Mouse (Mus musculus): ENCODE data around the gene Ippk. TPM values are rescaled to one million over a fixed set of nuclear protein-coding genes. Genes with fewer than 3 reads are reported as not detected.

Gene Ippk
- polyA plus RNA-seq, 1 experiment from 2014 or later: 13.7 TPM

DNA sequence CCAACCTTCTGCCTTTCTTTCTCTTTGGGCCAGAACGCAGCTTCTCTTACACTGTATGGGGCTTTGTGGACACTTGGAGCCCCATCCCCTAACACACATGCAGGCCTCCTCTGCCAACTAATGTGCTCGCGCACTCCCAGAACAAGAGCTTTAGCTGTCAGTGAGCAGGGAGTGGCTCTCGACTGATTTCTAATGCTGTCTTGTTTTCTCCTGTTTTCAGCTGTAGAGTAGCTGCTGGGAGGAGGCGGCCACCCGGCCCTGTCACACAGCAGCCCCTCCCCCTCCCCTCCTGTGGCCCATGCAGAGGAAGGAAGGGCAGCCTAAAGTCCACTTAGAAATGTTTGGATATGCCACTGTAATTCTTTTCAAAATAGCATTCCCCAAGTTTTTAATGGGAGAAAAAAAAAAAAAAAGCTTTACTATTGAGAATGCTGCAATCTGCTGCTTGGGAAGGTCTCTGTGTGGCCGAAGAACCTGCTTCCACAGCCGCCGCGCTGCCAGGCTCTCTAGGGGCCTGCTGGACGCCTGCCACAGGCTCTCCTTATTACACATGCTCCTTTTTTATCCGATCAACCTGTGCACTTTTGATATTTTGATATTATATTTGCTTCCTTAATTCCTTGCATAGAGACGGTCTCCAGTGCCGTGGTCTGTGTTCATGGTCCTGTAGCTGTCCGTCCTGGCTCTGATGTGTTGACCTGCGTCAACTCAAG, 36.1 kb upstream of the Ippk start:
- Histone ChIP-seq H3K9ac (no peak overlapping the region), H3K4me1 (replicated peaks; ENCODE audit: control insufficient read depth, insufficient read depth, low read length) (no peaks in the 10 kb centered on the region), H3K27ac (no peak overlapping the region), H3K4me2 (replicated peaks) (no peak overlapping the region), H3K36me3 (replicated peaks; ENCODE audit: control insufficient read depth, insufficient read depth) (peaks cover 75% of the 10 kb centered on the region), H3K9me3 (ENCODE audit: control insufficient read depth, low read length) (no peaks in the 10 kb centered on the region), H3K4me3 (replicated peaks; ENCODE audit: low read length) (no peak overlapping the region), H3K27me3 (ENCODE audit: control insufficient read depth, insufficient read depth, low read length) (no peaks in the 10 kb centered on the region)
- WGBS: 77% methylated on average over 16 of the region's 16 CpGs
- ATAC-seq (ENCODE audit: low FRiP score) (no peak), DNase-seq (ENCODE audit: low spot score) (no peak)

- DNase-seq (ENCODE audit: low spot score) (no peak), ATAC-seq (ENCODE audit: low FRiP score) (no peak)
- no peaks in the 10 kb centered on the region for H3K4me1 ChIP-seq (replicated peaks; ENCODE audit: control insufficient read depth, insufficient read depth, low read length)
- H3K4me2 ChIP-seq (replicated peaks): no peak overlapping the region
- H3K36me3 ChIP-seq (replicated peaks; ENCODE audit: control insufficient read depth, insufficient read depth): peaks cover 21% of the 10 kb centered on the region
- no peaks in the 10 kb centered on the region for H3K9me3 ChIP-seq (ENCODE audit: control insufficient read depth, low read length)
- H3K4me3 ChIP-seq (replicated peaks; ENCODE audit: low read length): no peak overlapping the region
- H3K27ac ChIP-seq: no peak overlapping the region
- no peak overlapping the region for H3K9ac ChIP-seq
- WGBS: 96% methylated on average over 2 of the region's 2 CpGs
- no peaks in the 10 kb centered on the region for H3K27me3 ChIP-seq (ENCODE audit: control insufficient read depth, insufficient read depth, low read length)
These were observed 29.7 kb upstream of the Ippk start for GRCm38 (mm10) chr13:49391374-49391773.

- H3K9me3 ChIP-seq (ENCODE audit: control insufficient read depth, low read length): no peaks in the 10 kb centered on the region
- H3K27ac ChIP-seq: no peak overlapping the region
- H3K36me3 ChIP-seq (replicated peaks; ENCODE audit: control insufficient read depth, insufficient read depth): peaks cover 9% of the 10 kb centered on the region; the same call in 1 of the 2 replicates
- H3K4me2 ChIP-seq (replicated peaks): no peak overlapping the region
- no peak overlapping the region for H3K4me3 ChIP-seq (replicated peaks; ENCODE audit: low read length)
- ATAC-seq (ENCODE audit: low FRiP score): no peak
- no peaks in the 10 kb centered on the region for H3K4me1 ChIP-seq (replicated peaks; ENCODE audit: control insufficient read depth, insufficient read depth, low read length)
- WGBS: 68% methylated on average over 1 of the region's 1 CpGs
- no peak overlapping the region for H3K9ac ChIP-seq
- no peak for DNase-seq (ENCODE audit: low spot score)
- H3K27me3 ChIP-seq (ENCODE audit: control insufficient read depth, insufficient read depth, low read length): no peaks in the 10 kb centered on the region
These were observed 27.5 kb upstream of the Ippk start for GRCm38 (mm10) chr13:49393579-49393978.

DNA sequence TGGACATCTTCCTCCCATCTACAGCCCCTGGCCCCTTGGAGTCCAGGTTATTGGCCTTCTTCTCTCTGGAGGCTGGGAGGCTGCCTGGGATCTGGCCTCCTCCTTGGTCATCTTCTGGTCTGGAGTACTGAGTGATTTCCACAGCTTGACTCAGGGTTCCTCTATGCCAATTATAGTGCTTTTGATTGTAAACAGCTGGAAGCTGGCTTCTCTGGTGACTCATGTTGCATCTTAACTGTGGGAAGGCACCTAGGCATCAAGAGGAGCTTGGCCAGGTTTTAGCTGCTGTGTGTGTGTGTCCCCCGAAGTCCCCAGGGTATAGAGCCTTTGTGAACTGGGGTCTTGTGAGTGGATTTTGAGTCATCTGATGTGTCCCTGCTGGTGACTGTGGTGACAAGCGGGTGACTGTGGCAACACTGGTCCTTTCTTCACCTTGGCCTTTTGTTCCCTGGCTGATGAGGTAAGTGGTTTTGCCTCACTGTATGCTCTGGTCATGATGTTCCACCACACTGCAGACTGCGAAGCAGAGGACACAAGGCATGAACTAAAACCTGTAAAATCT, 26.1 kb upstream of the Ippk start:
- no peak for DNase-seq (ENCODE audit: low spot score)
- ATAC-seq (ENCODE audit: low FRiP score): no peak
- no peak overlapping the region for H3K4me3 ChIP-seq (replicated peaks; ENCODE audit: low read length)
- no peak overlapping the region for H3K9ac ChIP-seq
- H3K27me3 ChIP-seq (ENCODE audit: control insufficient read depth, insufficient read depth, low read length): no peaks in the 10 kb centered on the region
- 93% methylated on average over 3 of the region's 3 CpGs for WGBS
- 0 out of 2 replicates have a peak, but pooled peaks cover 7% of the 10 kb centered on the region for H3K36me3 ChIP-seq (replicated peaks; ENCODE audit: control insufficient read depth, insufficient read depth)
- H3K4me1 ChIP-seq (replicated peaks; ENCODE audit: control insufficient read depth, insufficient read depth, low read length): no peaks in the 10 kb centered on the region
- no peak overlapping the region for H3K4me2 ChIP-seq (replicated peaks)
- H3K9me3 ChIP-seq (ENCODE audit: control insufficient read depth, low read length): no peaks in the 10 kb centered on the region
- H3K27ac ChIP-seq: no peak overlapping the region

- no peaks in the 10 kb centered on the region for H3K4me1 ChIP-seq (replicated peaks; ENCODE audit: control insufficient read depth, insufficient read depth, low read length)
- WGBS: 88% methylated on average over 1 of the region's 1 CpGs
- no peaks in the 10 kb centered on the region for H3K9me3 ChIP-seq (ENCODE audit: control insufficient read depth, low read length)
- ATAC-seq (ENCODE audit: low FRiP score) (no peak), DNase-seq (ENCODE audit: low spot score) (no peak)
- no peak overlapping the region for H3K4me3 ChIP-seq (replicated peaks; ENCODE audit: low read length)
- H3K27me3 ChIP-seq (ENCODE audit: control insufficient read depth, insufficient read depth, low read length): no peaks in the 10 kb centered on the region
- H3K4me2 ChIP-seq (replicated peaks): no peak overlapping the region
- H3K36me3 ChIP-seq (replicated peaks; ENCODE audit: control insufficient read depth, insufficient read depth): 0 out of 2 replicates have a peak, but pooled peaks cover 7% of the 10 kb centered on the region
- no peak overlapping the region for H3K27ac ChIP-seq
- H3K9ac ChIP-seq: no peak overlapping the region
These were observed 24.3 kb upstream of the Ippk start for GRCm38 (mm10) chr13:49396798-49397197.

GRCm38 (mm10) chr13:49398191-49398590, 22.9 kb upstream of the Ippk start:
- no peak overlapping the region for H3K4me2 ChIP-seq (replicated peaks)
- H3K27ac ChIP-seq: no peak overlapping the region
- DNase-seq (ENCODE audit: low spot score): no peak
- H3K27me3 ChIP-seq (ENCODE audit: control insufficient read depth, insufficient read depth, low read length): no peaks in the 10 kb centered on the region
- 90% methylated on average over 8 of the region's 8 CpGs for WGBS
- H3K4me1 ChIP-seq (replicated peaks; ENCODE audit: control insufficient read depth, insufficient read depth, low read length): no peaks in the 10 kb centered on the region
- ATAC-seq (ENCODE audit: low FRiP score): no peak
- 0 out of 2 replicates have a peak, but pooled peaks cover 7% of the 10 kb centered on the region for H3K36me3 ChIP-seq (replicated peaks; ENCODE audit: control insufficient read depth, insufficient read depth)
- no peak overlapping the region for H3K4me3 ChIP-seq (replicated peaks; ENCODE audit: low read length)
- H3K9ac ChIP-seq: no peak overlapping the region
- no peaks in the 10 kb centered on the region for H3K9me3 ChIP-seq (ENCODE audit: control insufficient read depth, low read length)

DNA sequence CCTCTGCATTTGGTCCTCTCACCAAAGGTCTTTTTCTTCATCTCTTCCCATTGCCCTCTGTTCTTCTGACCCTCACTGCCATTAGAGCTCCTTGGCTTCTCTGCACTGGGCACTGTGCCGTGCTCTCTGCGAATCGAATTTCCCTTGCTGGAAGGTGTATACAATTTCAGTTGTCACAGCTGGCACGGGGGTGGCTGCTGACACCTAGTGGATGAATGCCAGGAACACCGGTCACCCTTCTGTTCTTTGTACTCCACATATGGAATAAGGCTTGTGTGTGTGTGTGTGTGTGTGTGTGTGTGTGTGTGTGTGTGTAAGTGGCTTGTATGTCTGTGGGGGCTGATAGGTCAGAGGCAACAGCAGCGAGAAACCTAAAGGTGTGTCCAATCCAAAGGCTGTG, 20.9 kb upstream of the Ippk start:
- Histone ChIP-seq H3K4me1 (replicated peaks; ENCODE audit: control insufficient read depth, insufficient read depth, low read length) (no peaks in the 10 kb centered on the region), H3K4me3 (replicated peaks; ENCODE audit: low read length) (no peak overlapping the region), H3K9me3 (ENCODE audit: control insufficient read depth, low read length) (no peaks in the 10 kb centered on the region), H3K27me3 (ENCODE audit: control insufficient read depth, insufficient read depth, low read length) (no peaks in the 10 kb centered on the region), H3K4me2 (replicated peaks) (no peak overlapping the region), H3K9ac (no peak overlapping the region), H3K36me3 (replicated peaks; ENCODE audit: control insufficient read depth, insufficient read depth) (0 out of 2 replicates have a peak, but pooled peaks cover 6% of the 10 kb centered on the region), H3K27ac (no peak overlapping the region)
- DNase-seq (ENCODE audit: low spot score): peak; percentile 69
- peak; percentile 79; the same call in 1 of the 2 replicates for ATAC-seq (ENCODE audit: low FRiP score)
- 63% methylated on average over 6 of the region's 6 CpGs for WGBS

DNA sequence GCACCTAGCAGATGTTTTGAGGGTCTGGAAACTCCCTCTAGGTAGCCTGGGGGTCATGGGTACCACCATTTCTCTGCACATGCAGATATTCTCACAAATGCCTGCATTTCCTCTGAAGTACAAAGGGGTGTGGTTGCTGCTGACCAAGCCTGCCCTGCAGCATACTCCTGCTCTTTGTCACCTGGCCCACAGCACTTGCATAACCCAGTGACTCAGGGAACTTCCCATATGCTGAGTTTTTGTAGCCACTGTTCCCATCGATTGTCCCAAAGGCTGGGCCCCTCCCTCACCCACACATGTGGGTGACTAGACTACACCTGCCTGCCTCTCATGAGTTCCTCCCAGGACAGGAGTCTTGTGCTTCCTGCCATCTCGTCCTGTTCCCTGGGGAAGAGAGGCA, 18.4 kb upstream of the Ippk start:
- 89% methylated on average over 2 of the region's 2 CpGs for WGBS
- Histone ChIP-seq H3K9ac (no peak overlapping the region), H3K4me2 (replicated peaks) (no peak overlapping the region), H3K9me3 (ENCODE audit: control insufficient read depth, low read length) (no peaks in the 10 kb centered on the region), H3K27ac (no peak overlapping the region), H3K27me3 (ENCODE audit: control insufficient read depth, insufficient read depth, low read length) (no peaks in the 10 kb centered on the region), H3K36me3 (replicated peaks; ENCODE audit: control insufficient read depth, insufficient read depth) (no peaks in the 10 kb centered on the region), H3K4me1 (replicated peaks; ENCODE audit: control insufficient read depth, insufficient read depth, low read length) (no peaks in the 10 kb centered on the region), H3K4me3 (replicated peaks; ENCODE audit: low read length) (no peak overlapping the region)
- DNase-seq (ENCODE audit: low spot score) (no peak), ATAC-seq (ENCODE audit: low FRiP score) (no peak)

DNA sequence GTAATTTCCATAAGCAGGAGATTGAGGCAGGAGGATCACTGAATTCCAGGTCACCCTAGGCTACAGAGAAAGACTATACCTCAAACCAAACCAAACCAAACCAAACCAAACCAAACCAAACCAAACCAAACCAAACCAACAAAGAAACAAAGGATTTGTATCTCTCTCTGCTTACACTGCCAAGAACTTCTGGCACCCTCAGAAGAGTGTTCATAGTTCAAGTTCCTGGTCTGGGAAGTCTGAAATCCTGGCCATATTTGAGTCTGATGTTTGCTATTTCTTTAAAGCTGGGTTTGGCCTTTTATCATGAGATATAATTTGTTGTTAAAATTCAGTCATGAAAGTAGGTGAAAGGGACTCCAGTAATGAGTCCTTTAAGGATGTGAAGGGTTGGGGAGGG, 13.3 kb upstream of the Ippk start:
- no peaks in the 10 kb centered on the region for H3K9me3 ChIP-seq (ENCODE audit: control insufficient read depth, low read length)
- H3K9ac ChIP-seq: no peak overlapping the region
- no peak overlapping the region for H3K4me3 ChIP-seq (replicated peaks; ENCODE audit: low read length)
- no peak overlapping the region for H3K4me2 ChIP-seq (replicated peaks)
- ATAC-seq (ENCODE audit: low FRiP score) (no peak), DNase-seq (ENCODE audit: low spot score) (no peak)
- no peaks in the 10 kb centered on the region for H3K36me3 ChIP-seq (replicated peaks; ENCODE audit: control insufficient read depth, insufficient read depth)
- no peaks in the 10 kb centered on the region for H3K4me1 ChIP-seq (replicated peaks; ENCODE audit: control insufficient read depth, insufficient read depth, low read length)
- H3K27me3 ChIP-seq (ENCODE audit: control insufficient read depth, insufficient read depth, low read length): no peaks in the 10 kb centered on the region
- H3K27ac ChIP-seq: no peak overlapping the region
